Mouse (Mus musculus) midbrain, embryonic 16.5 days (tissue): ENCODE data around the gene Ppp1r21. TPM values are rescaled to one million over a fixed set of nuclear protein-coding genes. Genes with fewer than 3 reads are reported as not detected.

Experiments used
- ATAC-seq: fragments of 200-750 bp; cut with Nextera tagmentation; 2 replicates; pipeline ENCODE4 v1.8.0; 2017; ENCODE audit warnings: moderate TSS enrichment
- H3K27ac ChIP-seq: fragments of 300-500 bp; sonication (generic); 2 replicates; pipeline ENCODE4 v1.5.1; 2014; ENCODE audit warnings: mild to moderate bottlenecking, low read length, mixed read lengths
- H3K27me3 ChIP-seq: fragments of 300-500 bp; sonication (generic); 2 replicates; pipeline ENCODE4 v1.6.1; 2014; ENCODE audit warnings: low read depth, low read length, mixed read lengths; ENCODE audit not compliant: control insufficient read depth, insufficient read depth
- H3K36me3 ChIP-seq: fragments of 300-500 bp; sonication (generic); 2 replicates; pipeline ENCODE4 v1.6.1; 2014; ENCODE audit warnings: mild to moderate bottlenecking, low read length, moderate library complexity, mixed read lengths; ENCODE audit not compliant: control insufficient read depth, insufficient read depth
- H3K4me1 ChIP-seq: fragments of 300-500 bp; sonication (generic); 2 replicates; pipeline ENCODE4 v1.6.1; 2014; ENCODE audit warnings: mild to moderate bottlenecking, low read length, mixed read lengths; ENCODE audit not compliant: control insufficient read depth, insufficient read depth
- H3K4me2 ChIP-seq: fragments of 300-500 bp; sonication (generic); 2 replicates; pipeline ENCODE4 v1.6.1; 2014; ENCODE audit warnings: mild to moderate bottlenecking, low read length, mixed read lengths
- H3K4me3 ChIP-seq: fragments of 300-500 bp; sonication (generic); 2 replicates; pipeline ENCODE4 v1.5.1; 2014; ENCODE audit warnings: low read depth, mild to moderate bottlenecking, low read length, moderate library complexity, mixed read lengths
- H3K9ac ChIP-seq: fragments of 300-500 bp; sonication (generic); 2 replicates; pipeline ENCODE4 v1.6.1; 2014; ENCODE audit warnings: low read depth, low read length, mixed read lengths
- H3K9me3 ChIP-seq: fragments of 300-500 bp; sonication (generic); replicated peaks from 2 replicates; pipeline ENCODE4 v1.6.1; 2014; ENCODE audit warnings: mild to moderate bottlenecking, low read length, mixed read lengths; ENCODE audit not compliant: control insufficient read depth, poor library complexity, severe bottlenecking
- WGBS: fragments of 180-500 bp; shearing (Covaris S2); extraction: QIAGEN DNeasy Blood & Tissue Kit; methylation state at CpG from one replicate; pipeline ENCODE4 v1.1.7; 2014; 5-methylcytosine and 5-hydroxymethylcytosine counted together
- polyA plus RNA-seq: library from polyadenylated mRNA; unstranded; fragments of >200 nt; fragmentation: Nextera tagmentation; extraction: Ambion mirVana; gene quantifications from 2 replicates; pipeline ENCODE4 v1.2.1, GENCODE M21; 2015

Gene Ppp1r21
- polyA plus RNA-seq, 1 experiment from 2014 or later, result 37.9 TPM

- no peaks in the 10 kb centered on the region for H3K27me3 ChIP-seq
- H3K36me3 ChIP-seq, result no peaks in the 10 kb centered on the region
- H3K4me2 ChIP-seq, result no peak overlapping the region
- H3K27ac ChIP-seq, result no peak overlapping the region
- H3K4me1 ChIP-seq, result no peaks in the 10 kb centered on the region
- ATAC-seq, result no peak
- H3K9me3 ChIP-seq, result no peaks in the 10 kb centered on the region; the same call in 1 of the 2 replicates
- no peak overlapping the region for H3K4me3 ChIP-seq
- 81% methylated on average over 1 of the region's 1 CpGs for WGBS
- no peak overlapping the region for H3K9ac ChIP-seq
Observed at GRCm38 (mm10) chr17:88622711-88623110, 92.8 kb downstream of the Ppp1r21 start.

DNA sequence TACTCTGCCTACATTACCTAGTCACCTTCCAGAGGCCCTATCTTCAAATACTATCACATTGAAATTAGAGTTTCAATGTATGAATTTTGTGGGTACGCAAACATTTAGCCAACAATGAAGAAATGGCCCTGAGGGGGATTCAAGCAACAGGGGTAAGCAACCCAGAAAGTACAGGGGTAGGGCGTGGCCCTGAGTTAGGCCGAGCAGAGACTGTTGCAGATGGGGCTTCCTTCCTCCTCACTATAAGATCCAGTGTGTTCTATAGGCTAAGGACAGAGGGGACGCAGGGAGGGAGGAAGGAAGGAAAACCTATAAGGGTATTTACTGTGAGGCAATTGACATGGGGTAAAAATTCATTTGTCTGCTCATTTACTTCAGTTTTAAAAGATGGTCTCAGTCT lies 94.5 kb downstream of the Ppp1r21 start:
- H3K4me2 ChIP-seq, result no peak overlapping the region
- ATAC-seq, result no peak
- no peak overlapping the region for H3K9ac ChIP-seq
- peaks cover 4% of the 10 kb centered on the region; the same call in 1 of the 2 replicates for H3K4me1 ChIP-seq
- H3K9me3 ChIP-seq, result no peaks in the 10 kb centered on the region; the same call in 1 of the 2 replicates
- no peak overlapping the region for H3K4me3 ChIP-seq
- no peak overlapping the region for H3K27ac ChIP-seq
- 97% methylated on average over 4 of the region's 4 CpGs for WGBS
- H3K36me3 ChIP-seq, result no peaks in the 10 kb centered on the region
- H3K27me3 ChIP-seq, result no peaks in the 10 kb centered on the region

DNA sequence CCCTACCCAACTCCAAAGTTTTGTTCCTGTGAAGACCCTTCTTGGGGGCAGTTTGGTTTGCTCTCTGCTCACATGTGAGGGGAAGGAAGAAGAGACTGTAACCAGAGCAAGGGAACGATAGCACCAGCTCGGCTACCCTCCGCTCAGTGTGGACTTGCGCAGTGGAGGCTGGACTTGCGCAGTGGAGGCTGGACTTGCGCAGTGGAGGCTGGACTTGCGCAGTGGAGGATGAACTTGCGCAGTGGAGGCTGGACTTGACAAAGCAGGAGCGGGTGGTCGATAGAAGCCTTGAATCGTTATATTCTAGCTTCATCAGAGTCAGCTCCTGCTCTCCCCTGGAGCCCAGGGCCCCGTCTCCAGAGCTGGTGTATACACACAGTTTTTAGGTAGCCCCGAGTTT lies 95.4 kb downstream of the Ppp1r21 start:
- Histone ChIP-seq H3K4me1 (peaks cover 10% of the 10 kb centered on the region; the same call in 1 of the 2 replicates), H3K27ac (no peak overlapping the region), H3K9ac (no peak overlapping the region), H3K27me3 (no peaks in the 10 kb centered on the region), H3K4me3 (no peak overlapping the region), H3K36me3 (no peaks in the 10 kb centered on the region), H3K9me3 (no peaks in the 10 kb centered on the region; the same call in 1 of the 2 replicates), H3K4me2 (no peak overlapping the region)
- ATAC-seq, result no peak
- WGBS, result 93% methylated on average over 13 of the region's 13 CpGs

- H3K27me3 ChIP-seq, result no peaks in the 10 kb centered on the region
- no peak overlapping the region for H3K27ac ChIP-seq
- no peak overlapping the region for H3K4me2 ChIP-seq
- H3K4me3 ChIP-seq, result no peak overlapping the region
- H3K4me1 ChIP-seq, result peaks cover 14% of the 10 kb centered on the region; the same call in 1 of the 2 replicates
- no peaks in the 10 kb centered on the region for H3K36me3 ChIP-seq
- WGBS, result 81% methylated on average over 7 of the region's 7 CpGs
- no peak overlapping the region for H3K9ac ChIP-seq
- H3K9me3 ChIP-seq, result no peaks in the 10 kb centered on the region; the same call in 1 of the 2 replicates
- ATAC-seq, result no peak
Observed at GRCm38 (mm10) chr17:88625931-88626330, 96.0 kb downstream of the Ppp1r21 start.

DNA sequence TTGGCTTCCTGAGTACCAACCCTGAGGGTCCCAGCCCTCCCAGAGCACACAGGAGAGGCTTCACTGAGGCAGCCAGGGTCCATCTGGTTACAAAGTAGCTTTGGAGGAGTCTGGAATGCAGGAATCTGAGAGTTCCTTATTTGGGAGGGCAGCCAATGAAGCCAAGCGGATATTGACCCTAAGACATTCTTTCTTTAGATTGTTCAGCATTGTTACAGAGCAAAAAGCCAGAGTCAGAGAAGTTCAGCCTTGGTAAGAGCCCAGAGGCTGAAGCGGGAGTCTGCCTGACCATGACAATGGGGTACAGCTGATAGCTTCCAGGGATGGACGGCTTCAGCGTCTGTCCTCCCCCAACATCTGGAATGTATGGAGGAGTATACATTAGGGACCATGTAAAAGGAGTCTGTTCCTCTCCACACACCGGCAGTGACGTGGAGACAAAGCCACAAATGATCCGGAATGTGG lies 96.5 kb downstream of the Ppp1r21 start:
- 46% methylated on average over 7 of the region's 7 CpGs for WGBS
- no peak overlapping the region for H3K4me3 ChIP-seq
- peaks cover 14% of the 10 kb centered on the region; the same call in 1 of the 2 replicates for H3K4me1 ChIP-seq
- no peak overlapping the region for H3K9ac ChIP-seq
- ATAC-seq, result no peak
- no peak overlapping the region for H3K4me2 ChIP-seq
- no peaks in the 10 kb centered on the region; the same call in 1 of the 2 replicates for H3K9me3 ChIP-seq
- no peak overlapping the region for H3K27ac ChIP-seq
- H3K27me3 ChIP-seq, result no peaks in the 10 kb centered on the region
- no peaks in the 10 kb centered on the region for H3K36me3 ChIP-seq

GRCm38 (mm10) chr17:88627150-88627549 lies 97.2 kb downstream of the Ppp1r21 start:
- ATAC-seq, result no peak
- WGBS, result 83% methylated on average over 7 of the region's 7 CpGs
- Histone ChIP-seq H3K4me1 (peaks cover 14% of the 10 kb centered on the region; the same call in 1 of the 2 replicates), H3K9ac (no peak overlapping the region), H3K9me3 (no peaks in the 10 kb centered on the region; the same call in 1 of the 2 replicates), H3K27ac (no peak overlapping the region), H3K4me3 (no peak overlapping the region), H3K36me3 (no peaks in the 10 kb centered on the region), H3K27me3 (no peaks in the 10 kb centered on the region), H3K4me2 (no peak overlapping the region)

- peak; percentile 37 for ATAC-seq
- H3K27me3 ChIP-seq, result no peaks in the 10 kb centered on the region
Observed at GRCm38 (mm10) chr17:88628676-88629380, 98.9 kb downstream of the Ppp1r21 start.

DNA sequence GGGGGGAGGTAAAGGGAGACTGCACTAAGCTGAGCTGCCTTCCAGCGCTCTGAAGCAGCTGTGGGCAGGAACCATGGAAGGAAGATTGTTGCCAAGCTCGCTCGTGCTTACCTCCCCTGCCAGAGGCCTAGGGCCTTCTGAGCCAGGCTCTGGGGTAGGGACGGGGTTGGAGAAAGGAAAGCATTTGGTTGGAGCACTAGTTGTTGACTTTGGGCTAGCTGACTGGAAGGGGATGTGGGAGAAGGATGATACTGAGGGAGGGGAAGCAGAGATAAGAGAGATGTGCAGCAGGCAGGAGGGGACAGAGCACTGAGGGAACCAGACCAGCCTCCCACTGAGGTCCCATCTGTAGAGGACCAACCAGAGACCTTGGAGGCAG lies 99.5 kb downstream of the Ppp1r21 start:
- 23% methylated on average over 4 of the region's 4 CpGs for WGBS
- H3K4me2 ChIP-seq, result no peak overlapping the region

More at GRCm38 (mm10) chr17:88628676-88629380, 98.9 kb downstream of the Ppp1r21 start:
- Histone ChIP-seq H3K36me3 (no peaks in the 10 kb centered on the region), H3K9me3 (no peaks in the 10 kb centered on the region), H3K4me3 (no peak overlapping the region), H3K27ac (peak overlapping the region; percentile 58), H3K9ac (no peak overlapping the region), H3K4me1 (peaks cover 14% of the 10 kb centered on the region; the same call in 1 of the 2 replicates), H3K4me2 (no peak overlapping the region)
- 54% methylated on average over 10 of the region's 10 CpGs for WGBS

GRCm38 (mm10) chr17:88629931-88630553 lies 100.1 kb downstream of the Ppp1r21 start:
- WGBS, result 12% methylated on average over 11 of the region's 11 CpGs
- H3K9ac ChIP-seq, result no peak overlapping the region
- ATAC-seq, result peak; percentile 81

More for the DNA sequence above, 99.5 kb downstream of the Ppp1r21 start:
- no peaks in the 10 kb centered on the region for H3K27me3 ChIP-seq
- H3K4me1 ChIP-seq, result peaks cover 14% of the 10 kb centered on the region; the same call in 1 of the 2 replicates
- H3K9me3 ChIP-seq, result no peaks in the 10 kb centered on the region
- H3K4me3 ChIP-seq, result no peak overlapping the region
- H3K36me3 ChIP-seq, result no peaks in the 10 kb centered on the region
- peak overlapping the region; percentile 58 for H3K27ac ChIP-seq
- ATAC-seq, result peak; percentile 56
- H3K9ac ChIP-seq, result no peak overlapping the region

More at GRCm38 (mm10) chr17:88629931-88630553, 100.1 kb downstream of the Ppp1r21 start:
- H3K4me2 ChIP-seq, result no peak overlapping the region
- no peak overlapping the region for H3K4me3 ChIP-seq
- H3K4me1 ChIP-seq, result peaks cover 14% of the 10 kb centered on the region; the same call in 1 of the 2 replicates
- H3K9me3 ChIP-seq, result no peaks in the 10 kb centered on the region
- no peaks in the 10 kb centered on the region for H3K36me3 ChIP-seq
- H3K27ac ChIP-seq, result peak overlapping the region; percentile 58
- no peaks in the 10 kb centered on the region for H3K27me3 ChIP-seq
